Mouse (Mus musculus) Patski (cell line): ENCODE data around the gene Rbm11. TPM values are rescaled to one million over a fixed set of nuclear protein-coding genes. Genes with fewer than 3 reads are reported as not detected.
A peak's percentile ranks its signal among the peaks of the same experiment; 100 is the strongest.

ENCODE experiments used
- ATAC-seq: fragments of 100-300 bp; one replicate; pipeline ENCODE4 v1.8.0; 2021
- CTCF ChIA-PET: fragments of 350-600 bp; sonication (Branson Sonifier 250); formaldehyde crosslinking; loops from one replicate; lab custom pipeline; 2022; ENCODE audit warnings: inconsistent platforms; lab: Charles Lee
- POLR2A ChIA-PET: fragments of 350-600 bp; sonication (Branson Sonifier 250); formaldehyde crosslinking; loops from one replicate; lab custom pipeline; 2022; ENCODE audit warnings: antibody characterized with exemption, inconsistent platforms; lab: Charles Lee
- DNase-seq: peaks from one replicate; pipeline ENCODE4 v3.0.0-alpha.2; 2011; ENCODE audit warnings: low read depth, low spot score
- H3K27me3 ChIP-seq: fragments of 371-371 bp; one replicate; pipeline ENCODE4 v1.5.1; 2021
- CTCF ChIP-seq: fragments of 100-300 bp; IDR thresholded peaks from one replicate; pipeline ENCODE4 v1.5.1; 2021
- in situ Hi-C: fragments of 300-500 bp; cut with MboI; formaldehyde crosslinking; loops from 3 replicates; pipeline ENCODE4 v1.11.1; 2018; ENCODE audit warnings: low pct_unique_long_range_greater_than_20kb, mixed read lengths
- polyA plus RNA-seq: library from polyadenylated mRNA; unstranded; gene quantifications from one replicate; pipeline ENCODE4 v1.2.3, GENCODE M21; 2021

The Rbm11 gene
- 0.05 TPM for polyA plus RNA-seq

- in situ Hi-C loops = no loop called here
These were observed at the start of gene Rbm11 for GRCm38 (mm10) chr16:75592671-75593500. TSS of gene Rbm11 (plus strand) at chr16:75592844.

GRCm38 (mm10) chr16:75545310-75545709 is 47.3 kb upstream of the Rbm11 start:
- in situ Hi-C loops = no loop called here
- H3K27me3 ChIP-seq = peaks cover 10% of the 10 kb centered on the region
- no peak for ATAC-seq
- ChIA-PET CTCF (no interaction called here), POLR2A (no interaction called here)
- no peak for TF ChIP-seq CTCF
- DNase-seq = no peak

More at GRCm38 (mm10) chr16:75592671-75593500, at the start of gene Rbm11:
- ATAC-seq (peak; percentile 77), DNase-seq (no peak)
- peaks cover 13% of the 10 kb centered on the region for H3K27me3 ChIP-seq
- ChIA-PET POLR2A (no interaction called here), CTCF (no interaction called here)
- TF ChIP-seq CTCF = no peak

GRCm38 (mm10) chr16:75562910-75563309 is 29.7 kb upstream of the Rbm11 start:
- in situ Hi-C loops = no loop called here
- TF ChIP-seq CTCF = no peak
- ATAC-seq = no peak
- POLR2A ChIA-PET = no interaction called here
- peaks cover 6% of the 10 kb centered on the region for H3K27me3 ChIP-seq
- DNase-seq = no peak
- CTCF ChIA-PET = no interaction called here

- no peak for DNase-seq
- ATAC-seq = no peak
These were observed 10.4 kb upstream of the Rbm11 start for GRCm38 (mm10) chr16:75582279-75582678.

GRCm38 (mm10) chr16:75585961-75586360 is 6.7 kb upstream of the Rbm11 start, which contains the start of gene Lipi:
TSS of gene Lipi (minus strand) at chr16:75586061.
- DNase-seq (no peak), ATAC-seq (no peak)
- CTCF ChIA-PET = no interaction called here
- in situ Hi-C loops = no loop called here
- peaks cover 42% of the 10 kb centered on the region for H3K27me3 ChIP-seq
- no peak for TF ChIP-seq CTCF
- POLR2A ChIA-PET = no interaction called here

More at GRCm38 (mm10) chr16:75582279-75582678, 10.4 kb upstream of the Rbm11 start:
- CTCF ChIA-PET = interaction anchor here (0.6 kb wide), 1 partner anchor 1478 kb away, joined by 3 read pairs; no protein-coding TSS in a partner anchor
- no peak for TF ChIP-seq CTCF
- in situ Hi-C loops = no loop called here
- POLR2A ChIA-PET = no interaction called here
- peaks cover 22% of the 10 kb centered on the region for H3K27me3 ChIP-seq

- TF ChIP-seq CTCF = no peak
- CTCF ChIA-PET = no interaction called here
- no peak for ATAC-seq
- H3K27me3 ChIP-seq = peaks cover 42% of the 10 kb centered on the region
- in situ Hi-C loops = no loop called here
- no peak for DNase-seq
- POLR2A ChIA-PET = no interaction called here
These were observed 6.2 kb upstream of the Rbm11 start for GRCm38 (mm10) chr16:75586466-75586865.

- peaks cover 6% of the 10 kb centered on the region for H3K27me3 ChIP-seq
- in situ Hi-C loops = no loop called here
These were observed 998 bp downstream of the Rbm11 start for GRCm38 (mm10) chr16:75593501-75594183.

GRCm38 (mm10) chr16:75606415-75606814 is 13.8 kb downstream of the Rbm11 start:
- CTCF ChIA-PET = no interaction called here
- DNase-seq (no peak), ATAC-seq (no peak)
- peaks cover 3% of the 10 kb centered on the region for H3K27me3 ChIP-seq
- no peak for TF ChIP-seq CTCF
- in situ Hi-C loops = no loop called here
- POLR2A ChIA-PET = no interaction called here

More at GRCm38 (mm10) chr16:75593501-75594183, 998 bp downstream of the Rbm11 start:
- ChIA-PET CTCF (no interaction called here), POLR2A (no interaction called here)
- no peak for DNase-seq
- TF ChIP-seq CTCF = no peak
- ATAC-seq = no peak

GRCm38 (mm10) chr16:75612561-75612960 is 19.9 kb downstream of the Rbm11 start:
- CTCF ChIA-PET = no interaction called here
- POLR2A ChIA-PET = no interaction called here
- in situ Hi-C loops = no loop called here
- ATAC-seq (no peak), DNase-seq (no peak)
- H3K27me3 ChIP-seq = no peaks in the 10 kb centered on the region
- TF ChIP-seq CTCF = no peak

- POLR2A ChIA-PET = no interaction called here
- H3K27me3 ChIP-seq = no peaks in the 10 kb centered on the region
- ATAC-seq (no peak), DNase-seq (no peak)
- in situ Hi-C loops = no loop called here
- CTCF ChIA-PET = interaction anchor here (1.2 to 1.9 kb wide), 2 partner anchors 42 to 1280 kb away, joined by 3 to 6 read pairs; no protein-coding TSS in a partner anchor
- peak; percentile 46 for TF ChIP-seq CTCF
These were observed 25.2 kb downstream of the Rbm11 start for GRCm38 (mm10) chr16:75617651-75618349.
